Mouse (Mus musculus): ENCODE measurements around the gene 1700088E04Rik.
A peak's percentile ranks its signal among the peaks of the same experiment; 100 is the strongest.

1700088E04Rik gene

GRCm38 (mm10) chr15:79140866-79141565 lies at the start of gene 1700088E04Rik, which contains the start of gene Polr2f:
Gene 1700088E04Rik, minus strand, starts transcription at chr15:79141253.
Gene Polr2f, plus strand, starts transcription at chr15:79141009.
- peak; percentile 96 for DNase-seq

- no peak for DNase-seq
These were observed 46.8 kb upstream of the 1700088E04Rik start for GRCm38 (mm10) chr15:79187819-79188218.

- no peak for DNase-seq
These were observed 44.2 kb upstream of the 1700088E04Rik start for GRCm38 (mm10) chr15:79185213-79185612.

GRCm38 (mm10) chr15:79176905-79177304 lies 35.9 kb upstream of the 1700088E04Rik start:
- no peak for DNase-seq

- no peak for DNase-seq
These were observed 25.7 kb upstream of the 1700088E04Rik start for GRCm38 (mm10) chr15:79166712-79167111.

GRCm38 (mm10) chr15:79165140-79165539 lies 24.1 kb upstream of the 1700088E04Rik start, which contains the start of gene Sox10:
Gene Sox10, minus strand, starts transcription at chr15:79165240.
- no peak for DNase-seq

GRCm38 (mm10) chr15:79164251-79164650 lies 23.2 kb upstream of the 1700088E04Rik start:
- DNase-seq = no peak

- peak; percentile 12 for DNase-seq
These were observed 21.8 kb upstream of the 1700088E04Rik start for GRCm38 (mm10) chr15:79162822-79163221.

GRCm38 (mm10) chr15:79162301-79162700 lies 21.2 kb upstream of the 1700088E04Rik start:
- no peak for DNase-seq

GRCm38 (mm10) chr15:79155572-79155971 lies 14.5 kb upstream of the 1700088E04Rik start:
- DNase-seq = no peak

- no peak for DNase-seq
These were observed 11.7 kb upstream of the 1700088E04Rik start for GRCm38 (mm10) chr15:79152709-79153108.

- no peak for DNase-seq
These were observed 10.8 kb upstream of the 1700088E04Rik start for GRCm38 (mm10) chr15:79151881-79152280.

GRCm38 (mm10) chr15:79148533-79148932 lies 7.5 kb upstream of the 1700088E04Rik start:
- DNase-seq = peak; percentile 78

GRCm38 (mm10) chr15:79145522-79145921 lies 4.5 kb upstream of the 1700088E04Rik start:
- no peak for DNase-seq

- DNase-seq = no peak
These were observed 3.0 kb upstream of the 1700088E04Rik start for GRCm38 (mm10) chr15:79144021-79144420.

GRCm38 (mm10) chr15:79143316-79143715 lies 2.3 kb upstream of the 1700088E04Rik start:
- no peak for DNase-seq

- no peak for DNase-seq
These were observed 489 bp upstream of the 1700088E04Rik start for GRCm38 (mm10) chr15:79141566-79141917.

- DNase-seq = no peak
These were observed 1.4 kb downstream of the 1700088E04Rik start for GRCm38 (mm10) chr15:79139640-79140039.

GRCm38 (mm10) chr15:79135783-79136575 lies 5.1 kb downstream of the 1700088E04Rik start:
- no peak for DNase-seq

- DNase-seq = no peak
These were observed 5.7 kb downstream of the 1700088E04Rik start for GRCm38 (mm10) chr15:79135332-79135731.

GRCm38 (mm10) chr15:79134496-79135270 lies 6.4 kb downstream of the 1700088E04Rik start:
- no peak for DNase-seq

GRCm38 (mm10) chr15:79133191-79133661 lies 7.8 kb downstream of the 1700088E04Rik start:
- DNase-seq = no peak

- no peak for DNase-seq
These were observed 9.6 kb downstream of the 1700088E04Rik start for GRCm38 (mm10) chr15:79131442-79131841.

Data from thymus, postnatal 14 days (tissue).